Mouse (Mus musculus): Measurements from ENCODE around the gene Miga1.

Gene Miga1

GRCm38 (mm10) chr3:152287810-152288209 lies 52.4 kb downstream of the Miga1 start:
- ATAC-seq (ENCODE audit: low TSS enrichment) = no peak

GRCm38 (mm10) chr3:152284759-152285158 lies 55.4 kb downstream of the Miga1 start:
- no peak for ATAC-seq (ENCODE audit: low TSS enrichment)

- ATAC-seq (ENCODE audit: low TSS enrichment) = no peak
These were observed 55.9 kb downstream of the Miga1 start for GRCm38 (mm10) chr3:152284306-152284705.

GRCm38 (mm10) chr3:152282126-152282525 lies 58.1 kb downstream of the Miga1 start:
- no peak for ATAC-seq (ENCODE audit: low TSS enrichment)

- ATAC-seq (ENCODE audit: low TSS enrichment) = no peak
These were observed 61.8 kb downstream of the Miga1 start for GRCm38 (mm10) chr3:152278431-152278830.

GRCm38 (mm10) chr3:152277912-152278311 lies 62.3 kb downstream of the Miga1 start:
- no peak for ATAC-seq (ENCODE audit: low TSS enrichment)

- no peak for ATAC-seq (ENCODE audit: low TSS enrichment)
These were observed 63.3 kb downstream of the Miga1 start for GRCm38 (mm10) chr3:152276935-152277334.

- no peak for ATAC-seq (ENCODE audit: low TSS enrichment)
These were observed 65.2 kb downstream of the Miga1 start for GRCm38 (mm10) chr3:152275008-152275407.

- no peak for ATAC-seq (ENCODE audit: low TSS enrichment)
These were observed 67.1 kb downstream of the Miga1 start for GRCm38 (mm10) chr3:152272974-152273685.

GRCm38 (mm10) chr3:152271876-152272275 lies 68.3 kb downstream of the Miga1 start:
- no peak for ATAC-seq (ENCODE audit: low TSS enrichment)

GRCm38 (mm10) chr3:152271071-152271710 lies 69.0 kb downstream of the Miga1 start:
- ATAC-seq (ENCODE audit: low TSS enrichment) = no peak

GRCm38 (mm10) chr3:152268099-152268498 lies 72.1 kb downstream of the Miga1 start:
- no peak for ATAC-seq (ENCODE audit: low TSS enrichment)

- peak; percentile 36 for ATAC-seq (ENCODE audit: low TSS enrichment)
These were observed 74.2 kb downstream of the Miga1 start, which contains the start of gene Nexn for GRCm38 (mm10) chr3:152266036-152266421. Gene Nexn, minus strand, starts transcription at chr3:152266350.

GRCm38 (mm10) chr3:152265351-152266035 lies 74.7 kb downstream of the Miga1 start:
- ATAC-seq (ENCODE audit: low TSS enrichment) = peak; percentile 69

GRCm38 (mm10) chr3:152264830-152265229 lies 75.4 kb downstream of the Miga1 start:
- no peak for ATAC-seq (ENCODE audit: low TSS enrichment)

GRCm38 (mm10) chr3:152264374-152264773 lies 75.8 kb downstream of the Miga1 start:
- no peak for ATAC-seq (ENCODE audit: low TSS enrichment)

GRCm38 (mm10) chr3:152261948-152262347 lies 78.3 kb downstream of the Miga1 start:
- ATAC-seq (ENCODE audit: low TSS enrichment) = no peak

- ATAC-seq (ENCODE audit: low TSS enrichment) = no peak
These were observed 78.8 kb downstream of the Miga1 start for GRCm38 (mm10) chr3:152261436-152261835.

GRCm38 (mm10) chr3:152260362-152260761 lies 79.8 kb downstream of the Miga1 start:
- no peak for ATAC-seq (ENCODE audit: low TSS enrichment)

GRCm38 (mm10) chr3:152259409-152259808 lies 80.8 kb downstream of the Miga1 start:
- ATAC-seq (ENCODE audit: low TSS enrichment) = peak; percentile 87

- ATAC-seq (ENCODE audit: low TSS enrichment) = no peak
These were observed 82.7 kb downstream of the Miga1 start for GRCm38 (mm10) chr3:152257528-152257927.

- no peak for ATAC-seq (ENCODE audit: low TSS enrichment)
These were observed 89.7 kb downstream of the Miga1 start for GRCm38 (mm10) chr3:152250487-152250886.

- ATAC-seq (ENCODE audit: low TSS enrichment) = no peak
These were observed 92.5 kb downstream of the Miga1 start for GRCm38 (mm10) chr3:152247708-152248107.

Measured in frontal cortex, adult (tissue).